Mouse (Mus musculus) midbrain, embryonic 13.5 days (tissue): ENCODE data around the gene Lrrk1. TPM values are rescaled to one million over a fixed set of nuclear protein-coding genes. Genes with fewer than 3 reads are reported as not detected.

Source experiments
- ATAC-seq: fragments of 200-750 bp; cut with Nextera tagmentation; 2 replicates; pipeline ENCODE4 v1.8.0; 2017; ENCODE audit warnings: mild to moderate bottlenecking, moderate TSS enrichment, moderate library complexity
- H3K27ac ChIP-seq: fragments of 300-500 bp; sonication (generic); 2 replicates; pipeline ENCODE4 v1.5.1; 2015; ENCODE audit warnings: inconsistent platforms, mild to moderate bottlenecking, moderate library complexity
- H3K27me3 ChIP-seq: fragments of 300-500 bp; sonication (generic); 2 replicates; pipeline ENCODE4 v1.6.1; 2015; ENCODE audit warnings: mild to moderate bottlenecking, inconsistent platforms
- H3K36me3 ChIP-seq: fragments of 300-500 bp; sonication (generic); 2 replicates; pipeline ENCODE4 v1.6.1; 2015; ENCODE audit warnings: mild to moderate bottlenecking, inconsistent platforms
- H3K4me1 ChIP-seq: fragments of 300-500 bp; sonication (generic); replicated peaks from 2 replicates; pipeline ENCODE4 v1.6.1; 2015; ENCODE audit warnings: inconsistent platforms
- H3K4me2 ChIP-seq: fragments of 300-500 bp; sonication (generic); replicated peaks from 2 replicates; pipeline ENCODE4 v1.6.1; 2015; ENCODE audit warnings: moderate library complexity, mild to moderate bottlenecking, inconsistent platforms
- H3K4me3 ChIP-seq: fragments of 300-500 bp; sonication (generic); replicated peaks from 2 replicates; pipeline ENCODE4 v1.5.1; 2015; ENCODE audit warnings: mild to moderate bottlenecking, inconsistent platforms
- H3K9ac ChIP-seq: fragments of 300-500 bp; sonication (generic); replicated peaks from 2 replicates; pipeline ENCODE4 v1.6.1; 2015; ENCODE audit warnings: mild to moderate bottlenecking, inconsistent platforms
- H3K9me3 ChIP-seq: fragments of 300-500 bp; sonication (generic); 2 replicates; pipeline ENCODE4 v1.6.1; 2016; ENCODE audit warnings: mild to moderate bottlenecking, inconsistent platforms
- WGBS: fragments of 180-500 bp; shearing (Covaris S2); methylation state at CpG from one replicate; pipeline ENCODE4 v1.1.7; 2015; 5-methylcytosine and 5-hydroxymethylcytosine counted together
- polyA plus RNA-seq: library from polyadenylated mRNA; unstranded; fragments of >200 nt; fragmentation: Nextera tagmentation; extraction: Ambion mirVana; gene quantifications from 2 replicates; pipeline ENCODE4 v1.2.1, GENCODE M21; 2015

Lrrk1 gene
- polyA plus RNA-seq, 1 experiment from 2014 or later = 2.9 TPM

DNA sequence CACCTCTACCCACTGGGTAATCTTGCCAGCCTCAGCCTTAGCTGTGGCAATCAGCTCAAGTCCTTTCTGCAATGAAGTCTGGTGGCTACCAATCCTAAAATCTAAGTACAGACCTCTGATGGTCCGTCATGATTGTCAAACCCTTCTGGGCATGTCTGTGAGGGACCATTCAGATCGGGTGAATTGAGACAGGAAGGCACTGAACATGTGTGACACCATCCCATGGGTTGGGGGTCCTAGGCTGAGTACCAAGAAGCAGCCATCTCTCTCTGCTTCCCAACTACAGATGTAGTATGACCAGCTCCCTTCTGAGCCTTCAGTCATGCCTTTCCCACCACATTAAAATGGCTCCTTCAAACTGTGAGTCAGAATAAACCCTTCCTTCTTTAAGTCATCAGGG lies 80.4 kb downstream of the Lrrk1 start:
- Histone ChIP-seq H3K9ac (no peak overlapping the region), H3K4me3 (no peak overlapping the region), H3K4me2 (no peak overlapping the region), H3K27ac (no peak overlapping the region), H3K4me1 (no peaks in the 10 kb centered on the region), H3K36me3 (no peaks in the 10 kb centered on the region), H3K9me3 (no peaks in the 10 kb centered on the region), H3K27me3 (no peaks in the 10 kb centered on the region)
- WGBS = 82% methylated on average over 2 of the region's 2 CpGs
- ATAC-seq = no peak

DNA sequence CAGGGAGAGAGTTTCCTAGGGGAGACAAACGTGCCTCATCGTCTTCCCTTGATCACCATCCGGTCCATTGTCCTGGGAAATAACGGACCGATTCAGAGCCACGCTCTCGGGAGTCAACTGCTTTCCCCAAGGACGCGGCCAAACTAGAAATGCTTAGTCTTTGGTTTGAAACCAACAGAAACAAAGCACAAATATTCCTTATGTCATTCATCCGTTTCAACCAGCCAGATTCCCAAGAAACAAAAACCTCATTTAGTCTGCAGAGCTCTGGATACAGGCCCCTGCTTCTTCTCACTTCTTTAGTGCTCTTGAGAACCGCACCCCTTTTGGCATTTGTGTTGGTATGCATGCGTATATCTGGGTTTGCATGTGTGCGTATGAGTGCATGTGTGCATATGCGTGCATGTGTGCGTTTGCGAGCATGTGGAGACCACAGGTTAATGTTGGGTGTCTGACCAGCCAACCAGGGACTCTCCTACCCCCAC lies 82.4 kb downstream of the Lrrk1 start:
- Histone ChIP-seq H3K27ac (no peak overlapping the region), H3K4me3 (no peak overlapping the region), H3K36me3 (no peaks in the 10 kb centered on the region), H3K4me1 (no peaks in the 10 kb centered on the region), H3K27me3 (no peaks in the 10 kb centered on the region), H3K9ac (no peak overlapping the region), H3K9me3 (no peaks in the 10 kb centered on the region), H3K4me2 (no peak overlapping the region)
- no peak for ATAC-seq
- WGBS = 83% methylated on average over 16 of the region's 16 CpGs

DNA sequence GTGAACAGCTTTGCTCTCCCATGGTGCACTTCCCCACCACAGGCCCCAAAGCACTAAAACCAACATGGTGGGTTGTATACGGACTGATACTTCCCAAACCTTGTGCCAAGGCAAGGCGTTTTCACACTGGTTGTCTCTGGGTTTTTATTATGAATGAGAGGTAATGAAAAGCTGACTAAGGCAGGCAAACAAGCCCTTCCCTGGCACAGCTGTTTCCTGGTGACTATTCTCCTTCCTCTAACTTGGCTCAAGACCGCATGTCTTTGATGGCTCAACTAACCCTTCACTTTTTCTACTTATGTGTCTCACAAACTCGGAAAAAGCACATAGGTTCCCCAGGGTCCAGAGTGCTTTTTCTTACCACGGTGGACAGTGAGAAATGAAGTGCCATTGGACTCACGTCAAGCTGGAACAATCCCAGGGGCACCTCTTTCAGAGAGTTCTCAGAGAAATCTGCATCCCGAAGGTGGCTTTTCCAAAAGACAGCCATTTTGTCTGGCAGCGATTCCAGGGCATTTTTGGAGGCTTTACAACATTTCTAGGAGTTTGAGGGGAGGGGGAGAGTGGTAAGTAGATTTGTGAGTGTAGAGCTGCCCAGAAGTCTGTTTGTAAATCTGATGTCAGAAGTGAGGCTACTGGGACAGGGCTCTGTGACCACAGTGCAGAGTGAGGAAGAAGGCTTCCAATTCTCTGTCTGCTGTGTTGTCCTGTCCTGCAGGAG lies 83.0 kb downstream of the Lrrk1 start:
- Histone ChIP-seq H3K36me3 (no peaks in the 10 kb centered on the region), H3K4me1 (no peaks in the 10 kb centered on the region), H3K4me2 (no peak overlapping the region), H3K27me3 (no peaks in the 10 kb centered on the region), H3K27ac (no peak overlapping the region), H3K4me3 (no peak overlapping the region), H3K9me3 (no peaks in the 10 kb centered on the region), H3K9ac (no peak overlapping the region)
- no peak for ATAC-seq
- 81% methylated on average over 8 of the region's 8 CpGs for WGBS

DNA sequence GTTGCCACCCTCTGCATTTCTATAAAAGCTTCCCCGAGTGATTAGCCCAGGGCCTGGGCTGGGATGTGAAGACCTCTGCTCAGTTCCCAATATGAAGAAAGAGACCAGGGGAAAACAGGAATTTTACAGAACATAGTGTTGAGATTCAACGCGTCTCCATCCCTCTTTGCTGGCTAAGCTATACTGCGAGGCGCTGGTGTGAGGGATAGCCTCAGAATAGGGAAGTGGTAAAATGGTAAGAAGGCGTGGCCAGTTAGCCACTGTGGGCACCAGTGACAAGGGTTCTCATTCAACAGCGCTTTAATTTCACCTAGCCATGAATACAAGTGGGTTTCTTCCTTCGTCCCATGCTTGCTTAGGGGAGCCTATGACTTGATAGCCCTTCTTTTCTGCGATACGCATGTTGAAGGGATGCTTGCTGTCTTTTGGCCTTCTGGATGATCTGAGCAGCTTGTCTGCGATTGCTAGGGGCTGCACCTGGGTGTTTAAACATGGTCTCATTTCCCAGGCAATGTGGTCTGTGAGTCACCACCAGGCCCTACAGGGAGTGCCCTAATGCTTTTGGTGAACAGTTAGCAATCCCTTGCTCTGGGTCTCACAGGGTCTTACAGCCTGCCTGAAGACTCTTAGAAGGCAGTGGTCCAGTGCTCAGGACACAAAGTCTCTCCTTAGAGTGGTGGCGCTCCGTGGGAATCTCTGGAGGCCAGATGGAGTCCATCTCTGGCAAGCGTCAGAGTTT lies 84.1 kb downstream of the Lrrk1 start:
- Histone ChIP-seq H3K9me3 (no peaks in the 10 kb centered on the region), H3K4me2 (no peak overlapping the region), H3K27me3 (no peaks in the 10 kb centered on the region), H3K27ac (no peak overlapping the region), H3K36me3 (no peaks in the 10 kb centered on the region), H3K4me3 (no peak overlapping the region), H3K9ac (no peak overlapping the region), H3K4me1 (no peaks in the 10 kb centered on the region)
- ATAC-seq = no peak
- WGBS = 93% methylated on average over 14 of the region's 14 CpGs

DNA sequence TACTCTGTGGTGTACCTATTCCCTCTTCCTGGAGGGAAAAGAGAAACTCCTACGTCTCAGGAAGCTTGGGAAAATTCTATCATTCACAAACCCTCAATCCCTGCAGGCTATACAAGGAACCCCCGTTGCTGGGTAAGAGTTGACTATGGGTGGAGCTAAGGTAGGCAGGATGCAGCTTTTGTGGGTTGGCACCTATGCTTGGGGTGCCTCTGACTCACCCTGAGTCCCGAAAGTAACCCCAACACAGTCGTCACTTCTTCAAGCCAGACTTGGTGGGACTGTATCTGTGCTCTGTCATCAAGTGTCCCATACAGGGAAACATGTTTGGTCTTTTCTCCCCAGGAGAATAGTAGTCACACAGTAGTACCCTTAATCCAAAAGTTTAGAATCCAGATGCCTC lies 86.7 kb downstream of the Lrrk1 start:
- Histone ChIP-seq H3K27me3 (0 out of 2 replicates have a peak, but pooled peaks cover 4% of the 10 kb centered on the region), H3K4me3 (no peak overlapping the region), H3K36me3 (no peaks in the 10 kb centered on the region), H3K4me2 (no peak overlapping the region), H3K4me1 (peaks cover 15% of the 10 kb centered on the region), H3K9me3 (no peaks in the 10 kb centered on the region), H3K9ac (no peak overlapping the region), H3K27ac (no peak overlapping the region)
- WGBS = 85% methylated on average over 4 of the region's 4 CpGs
- no peak for ATAC-seq

DNA sequence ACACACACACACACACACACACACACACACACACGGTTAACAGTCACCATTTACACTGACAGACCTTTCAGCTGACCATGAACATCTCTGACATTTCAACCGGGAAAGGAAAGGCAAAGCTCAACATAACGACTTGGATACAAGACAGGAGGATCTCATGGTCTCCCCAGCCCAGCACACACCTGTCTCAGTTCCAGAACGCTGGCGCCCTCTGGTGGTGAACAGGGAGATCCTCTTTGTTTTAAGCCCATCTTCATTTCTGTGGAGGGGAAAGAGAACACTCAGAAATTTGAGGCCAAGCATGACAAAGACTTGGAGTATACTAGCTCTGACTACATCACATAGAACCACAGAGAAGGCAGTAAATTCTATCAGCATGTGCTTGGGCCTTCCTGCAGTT lies 87.5 kb downstream of the Lrrk1 start:
- no peaks in the 10 kb centered on the region for H3K36me3 ChIP-seq
- no peak overlapping the region for H3K9ac ChIP-seq
- no peak overlapping the region for H3K27ac ChIP-seq
- H3K27me3 ChIP-seq = 0 out of 2 replicates have a peak, but pooled peaks cover 4% of the 10 kb centered on the region
- no peaks in the 10 kb centered on the region for H3K9me3 ChIP-seq
- peaks cover 17% of the 10 kb centered on the region for H3K4me1 ChIP-seq
- no peak overlapping the region for H3K4me3 ChIP-seq
- peak; percentile 77 for ATAC-seq
- no peak overlapping the region for H3K4me2 ChIP-seq
- WGBS = 3% methylated on average over 5 of the region's 5 CpGs

DNA sequence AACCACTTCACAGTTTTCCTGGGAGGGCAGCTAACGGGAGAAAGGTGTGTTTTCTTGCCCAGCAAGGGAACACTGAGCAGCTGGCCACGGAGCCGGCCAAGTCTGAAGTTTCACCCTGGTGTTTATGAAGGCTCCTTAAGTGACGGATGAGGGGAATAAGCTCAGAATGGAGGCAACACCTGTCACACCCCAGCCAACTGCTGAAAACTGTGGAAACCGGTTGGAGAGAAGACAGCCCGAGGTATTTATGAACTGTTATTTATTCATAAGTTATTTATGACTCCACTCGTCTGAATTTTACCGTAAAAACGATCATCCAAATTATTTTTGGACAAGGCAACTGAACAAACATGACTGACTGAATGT lies 90.5 kb downstream of the Lrrk1 start:
- no peak for ATAC-seq
- Histone ChIP-seq H3K4me1 (peaks cover 24% of the 10 kb centered on the region), H3K4me3 (no peak overlapping the region), H3K36me3 (no peaks in the 10 kb centered on the region), H3K9ac (no peak overlapping the region), H3K4me2 (no peak overlapping the region), H3K27ac (no peak overlapping the region), H3K27me3 (peaks cover 12% of the 10 kb centered on the region; the same call in 1 of the 2 replicates), H3K9me3 (no peaks in the 10 kb centered on the region)
- 73% methylated on average over 9 of the region's 9 CpGs for WGBS

DNA sequence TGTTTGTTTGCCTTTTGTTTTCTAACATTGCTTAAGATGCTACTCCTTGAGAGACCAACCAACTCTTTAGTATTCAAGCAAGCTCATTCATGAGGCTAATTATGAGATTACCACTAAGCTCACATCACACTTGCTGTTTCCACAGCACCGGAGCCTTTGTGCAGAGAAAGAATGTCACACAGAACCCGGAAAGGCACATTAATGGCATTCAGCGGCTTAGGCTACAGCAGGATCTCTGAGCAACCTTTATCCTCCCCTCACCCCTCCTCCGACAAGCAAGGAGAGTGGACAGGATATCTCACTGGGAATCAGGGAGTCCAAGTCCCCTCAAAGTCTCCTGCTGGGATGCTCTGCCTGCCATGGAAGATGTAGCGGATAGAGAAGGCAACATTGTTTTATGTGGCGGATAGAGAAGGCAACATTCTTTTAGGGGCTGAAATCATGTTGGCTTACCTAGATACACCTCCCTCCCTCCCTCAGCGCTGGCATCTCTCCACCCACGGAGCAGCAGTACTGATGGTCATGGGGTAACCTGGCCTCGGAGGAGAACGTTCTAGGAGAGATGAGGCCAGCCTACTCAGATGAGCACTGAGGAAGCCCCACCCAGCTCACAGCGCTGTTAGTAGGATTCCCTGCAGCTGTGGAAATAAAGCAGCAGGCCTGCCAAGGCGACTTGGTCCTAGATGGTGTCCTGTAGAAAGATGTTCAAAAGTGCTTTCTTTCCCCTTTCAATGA lies 91.1 kb downstream of the Lrrk1 start:
- H3K4me2 ChIP-seq = peak overlapping the region; percentile 7; the same call in 1 of the 2 replicates
- H3K27ac ChIP-seq = peak overlapping the region; percentile 10; the same call in 1 of the 2 replicates
- 22% methylated on average over 12 of the region's 12 CpGs for WGBS
- peaks cover 25% of the 10 kb centered on the region for H3K4me1 ChIP-seq
- no peak overlapping the region for H3K4me3 ChIP-seq
- ATAC-seq = no peak
- H3K36me3 ChIP-seq = no peaks in the 10 kb centered on the region
- no peaks in the 10 kb centered on the region for H3K9me3 ChIP-seq
- H3K9ac ChIP-seq = 0 out of 2 replicates have a peak overlapping the region, but pooled peaks have one; percentile 8
- peaks cover 13% of the 10 kb centered on the region; the same call in 1 of the 2 replicates for H3K27me3 ChIP-seq

DNA sequence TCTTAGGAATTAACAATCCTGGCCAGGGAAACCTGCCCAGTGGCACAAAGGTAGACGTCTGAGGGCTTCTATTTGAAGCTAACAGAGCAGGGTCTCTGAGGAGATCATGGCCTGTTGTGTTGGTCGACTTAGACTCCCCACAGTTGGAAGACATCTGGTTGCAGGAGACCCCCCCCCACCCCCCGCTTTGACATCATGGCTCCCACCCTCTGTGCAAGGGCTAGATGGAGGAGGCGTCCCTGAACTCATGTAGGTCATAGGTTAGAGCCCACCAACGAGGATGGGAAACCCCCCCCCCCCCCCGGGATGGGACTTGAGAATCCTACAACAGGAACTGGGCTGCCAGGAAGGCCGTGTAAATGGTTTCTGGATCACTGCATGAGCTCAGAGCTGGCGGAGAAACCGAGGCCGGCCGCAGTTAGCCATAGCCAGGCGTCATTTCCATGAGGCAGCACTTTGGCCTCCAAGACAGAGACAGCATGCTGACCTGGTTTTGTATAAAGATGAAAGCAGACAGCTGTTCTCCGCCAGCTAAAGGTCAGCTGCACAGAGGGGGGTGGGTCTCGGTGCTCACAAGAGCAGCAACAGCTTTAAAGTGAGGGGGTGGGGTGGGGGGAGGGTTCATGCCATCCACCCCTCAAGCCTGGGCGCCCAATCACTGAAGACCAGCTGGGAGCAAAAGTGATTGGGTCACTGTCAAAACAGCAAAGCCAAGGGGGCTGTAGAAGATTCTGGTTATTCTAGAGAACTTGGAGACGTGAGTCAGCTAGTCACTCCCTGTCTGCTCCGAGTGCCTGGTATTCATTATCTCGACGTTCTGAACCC lies 95.4 kb downstream of the Lrrk1 start:
- no peaks in the 10 kb centered on the region for H3K9me3 ChIP-seq
- no peaks in the 10 kb centered on the region for H3K36me3 ChIP-seq
- H3K4me3 ChIP-seq = no peak overlapping the region
- no peak overlapping the region for H3K27ac ChIP-seq
- no peak for ATAC-seq
- 32% methylated on average over 19 of the region's 19 CpGs for WGBS
- H3K4me1 ChIP-seq = peaks cover 22% of the 10 kb centered on the region
- no peak overlapping the region for H3K4me2 ChIP-seq
- no peak overlapping the region for H3K9ac ChIP-seq
- H3K27me3 ChIP-seq = peaks cover 14% of the 10 kb centered on the region

DNA sequence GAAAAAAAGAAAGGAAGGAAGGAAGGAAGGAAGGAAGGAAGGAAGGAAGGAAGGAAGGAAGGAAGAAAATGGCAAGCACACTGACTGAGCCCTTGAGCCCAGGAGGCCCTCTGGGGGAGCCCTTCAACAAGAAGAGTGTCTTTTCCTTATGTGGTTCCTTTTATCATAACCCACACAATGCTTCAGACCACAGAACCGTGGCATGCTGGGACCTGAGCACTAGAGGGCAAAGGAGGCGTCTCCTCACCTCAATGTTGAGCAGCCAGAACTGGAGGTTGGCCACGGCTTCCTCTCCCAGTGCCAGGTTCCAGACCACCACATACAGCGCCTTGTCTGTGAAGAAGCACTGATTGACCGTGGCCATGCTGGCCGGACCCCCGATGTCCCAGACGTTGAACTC lies 96.1 kb downstream of the Lrrk1 start:
- Histone ChIP-seq H3K4me3 (no peak overlapping the region), H3K27ac (no peak overlapping the region), H3K27me3 (peaks cover 14% of the 10 kb centered on the region), H3K36me3 (no peaks in the 10 kb centered on the region), H3K4me2 (no peak overlapping the region), H3K9ac (no peak overlapping the region), H3K9me3 (no peaks in the 10 kb centered on the region), H3K4me1 (peaks cover 14% of the 10 kb centered on the region)
- no peak for ATAC-seq
- 87% methylated on average over 8 of the region's 8 CpGs for WGBS

DNA sequence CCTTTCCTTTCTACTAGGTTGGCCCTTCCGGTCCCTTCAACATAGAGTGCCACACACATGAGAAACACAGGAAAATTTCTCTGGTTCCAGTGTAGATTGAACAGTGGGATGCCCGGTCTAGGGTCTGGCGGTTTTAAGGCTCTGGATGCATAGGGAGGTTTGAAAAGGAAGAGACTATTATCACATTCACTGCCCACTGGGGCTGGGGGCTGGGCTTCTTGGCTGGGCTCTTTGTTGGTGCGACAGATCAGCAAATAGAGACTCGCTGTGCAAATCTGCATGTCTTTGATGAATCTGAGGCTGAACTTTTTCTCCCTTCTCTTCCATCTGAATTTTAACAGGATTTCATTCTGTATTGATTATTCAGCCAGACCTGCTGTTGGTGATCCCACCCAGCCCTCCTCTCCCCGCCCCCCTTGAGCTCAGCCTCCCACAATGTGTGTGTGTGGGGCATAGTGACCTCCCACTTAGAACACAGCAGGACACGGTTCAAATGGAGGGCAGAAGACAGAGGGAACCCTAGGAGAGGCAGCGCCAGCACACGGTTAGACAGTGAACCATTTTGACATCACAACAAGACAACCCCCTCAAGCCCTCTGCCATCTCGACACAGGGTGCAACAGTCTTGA lies 105.1 kb downstream of the Lrrk1 start:
- Histone ChIP-seq H3K36me3 (no peaks in the 10 kb centered on the region), H3K4me3 (no peak overlapping the region), H3K9ac (peak overlapping the region; percentile 23; the same call in 1 of the 2 replicates), H3K27ac (peak overlapping the region; percentile 39; the same call in 1 of the 2 replicates), H3K27me3 (peaks cover 10% of the 10 kb centered on the region), H3K4me2 (peak overlapping the region; percentile 28), H3K9me3 (no peaks in the 10 kb centered on the region), H3K4me1 (peaks cover 22% of the 10 kb centered on the region)
- WGBS = 7% methylated on average over 10 of the region's 10 CpGs
- peak; percentile 75 for ATAC-seq
